Mouse (Mus musculus): Measurements from ENCODE around the gene Samd4b. TPM values are rescaled to one million over a fixed set of nuclear protein-coding genes. Genes with fewer than 3 reads are reported as not detected.

Gene Samd4b
- polyA plus RNA-seq, 1 experiment from 2014 or later, result 18.5 TPM

DNA sequence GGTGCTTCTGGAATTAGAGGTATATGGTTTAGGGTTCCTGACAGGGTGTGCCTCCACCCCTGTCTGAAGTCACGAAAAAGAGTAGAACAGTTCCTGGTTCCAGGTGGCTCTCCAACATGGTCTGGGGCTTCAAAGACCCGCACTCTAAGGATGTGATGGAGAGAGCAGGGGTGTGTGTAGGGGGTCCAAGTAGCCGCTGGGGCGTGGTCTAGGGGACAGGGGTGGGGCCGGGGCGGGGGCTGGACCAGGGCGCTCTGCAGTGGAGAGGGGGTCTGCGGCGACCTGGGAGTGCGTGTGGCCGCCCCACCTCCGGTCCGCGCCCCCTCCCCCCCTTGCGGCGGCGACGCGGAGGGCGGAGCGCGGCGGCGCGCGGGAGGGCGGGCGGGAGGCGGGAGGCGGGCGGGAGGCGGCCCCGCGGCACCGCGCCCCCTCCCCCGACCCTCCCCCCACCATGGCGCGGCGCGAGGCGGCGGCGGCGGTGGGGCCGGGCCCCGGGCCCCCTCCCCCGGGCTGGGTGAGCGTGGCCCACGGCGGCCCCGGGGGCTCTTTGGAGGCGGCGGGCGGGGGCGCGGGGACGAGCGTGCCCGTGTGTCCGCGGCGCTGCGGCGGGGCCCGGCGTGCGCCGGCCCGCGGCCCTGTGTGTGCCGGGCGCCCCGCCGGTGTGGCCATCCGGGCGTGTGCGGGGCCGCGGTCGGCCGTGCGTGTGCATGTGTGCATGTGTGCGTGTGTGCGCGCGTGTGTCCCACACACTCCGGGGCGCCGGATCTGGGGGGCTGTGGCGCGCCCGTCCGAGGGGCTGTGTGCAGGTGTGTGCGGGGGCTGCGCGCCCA, 146.2 kb downstream of the Samd4b start, which contains the start of gene Lrfn1:
TSS of gene Lrfn1 (plus strand) at position 450 of the 830 bp plus-strand sequence.
- under 1% methylated on average over 62 of the region's 97 CpGs for WGBS
- Histone ChIP-seq H3K4me1 (peaks cover 11% of the 10 kb centered on the region; the same call in 1 of the 2 replicates), H3K27me3 (replicated peaks) (no peaks in the 10 kb centered on the region), H3K4me3 (replicated peaks) (peak within 1 kb of the TSS; percentile 79), H3K9ac (peak within 1 kb of the TSS; percentile 85), H3K36me3 (no peaks in the 10 kb centered on the region), H3K9me3 (no peaks in the 10 kb centered on the region), H3K4me2 (peak within 1 kb of the TSS; percentile 97), H3K27ac (no peak within 1 kb of the TSS)
- ATAC-seq (ENCODE audit: insufficient read depth, low FRiP score, low read depth), result peak; percentile 61

DNA sequence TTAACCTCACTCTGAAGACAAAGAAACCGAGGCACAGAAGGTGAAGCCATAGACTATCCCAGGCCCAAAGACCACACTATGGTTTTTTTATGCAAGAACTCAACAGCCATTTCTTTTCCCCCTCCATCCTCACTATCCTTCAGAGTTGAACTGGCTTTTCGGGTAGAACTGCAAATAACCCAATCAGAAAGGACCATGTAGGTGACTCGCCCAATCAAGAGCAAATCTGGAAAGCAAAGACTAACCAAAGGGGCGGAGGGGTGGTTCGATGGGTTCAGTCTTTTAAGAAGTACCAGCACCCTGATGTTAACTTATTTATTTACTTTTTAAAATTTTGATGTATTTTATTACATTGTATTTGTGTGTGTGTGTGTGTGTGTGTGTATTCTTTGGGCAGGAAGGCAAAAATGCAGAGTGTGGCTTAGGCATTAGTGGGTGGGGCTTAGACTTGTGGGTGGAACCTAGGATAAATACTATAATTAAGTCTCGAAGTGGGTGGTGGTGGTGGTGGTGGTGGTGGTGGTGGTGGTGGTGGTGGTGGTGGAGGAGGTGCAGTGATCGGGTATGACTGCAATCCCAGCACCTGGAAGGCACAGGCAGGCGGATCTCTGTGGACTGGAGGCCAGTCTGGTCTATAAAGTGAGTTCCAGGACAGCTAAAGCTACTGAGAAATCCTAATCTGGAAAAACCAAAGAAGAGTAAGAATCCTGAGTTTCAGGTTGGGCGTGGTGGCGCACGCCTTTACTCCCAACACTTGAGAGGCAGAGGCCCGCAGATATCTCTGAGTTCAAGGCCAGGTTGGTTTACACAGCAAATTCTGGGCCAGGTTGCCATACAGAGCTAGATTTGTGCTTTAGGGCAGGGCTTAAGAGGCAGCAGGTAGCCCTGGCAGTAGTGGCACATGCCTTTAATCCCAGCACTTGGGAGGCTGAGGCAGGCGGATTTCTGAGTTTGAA, 149.8 kb downstream of the Samd4b start:
- Histone ChIP-seq H3K27ac (no peak overlapping the region), H3K4me3 (replicated peaks) (no peak overlapping the region), H3K36me3 (no peaks in the 10 kb centered on the region), H3K27me3 (replicated peaks) (no peaks in the 10 kb centered on the region), H3K9me3 (no peaks in the 10 kb centered on the region), H3K4me1 (peaks cover 9% of the 10 kb centered on the region; the same call in 1 of the 2 replicates), H3K9ac (no peak overlapping the region), H3K4me2 (no peak overlapping the region)
- no peak for ATAC-seq (ENCODE audit: insufficient read depth, low FRiP score, low read depth)
- 61% methylated on average over 13 of the region's 13 CpGs for WGBS

DNA sequence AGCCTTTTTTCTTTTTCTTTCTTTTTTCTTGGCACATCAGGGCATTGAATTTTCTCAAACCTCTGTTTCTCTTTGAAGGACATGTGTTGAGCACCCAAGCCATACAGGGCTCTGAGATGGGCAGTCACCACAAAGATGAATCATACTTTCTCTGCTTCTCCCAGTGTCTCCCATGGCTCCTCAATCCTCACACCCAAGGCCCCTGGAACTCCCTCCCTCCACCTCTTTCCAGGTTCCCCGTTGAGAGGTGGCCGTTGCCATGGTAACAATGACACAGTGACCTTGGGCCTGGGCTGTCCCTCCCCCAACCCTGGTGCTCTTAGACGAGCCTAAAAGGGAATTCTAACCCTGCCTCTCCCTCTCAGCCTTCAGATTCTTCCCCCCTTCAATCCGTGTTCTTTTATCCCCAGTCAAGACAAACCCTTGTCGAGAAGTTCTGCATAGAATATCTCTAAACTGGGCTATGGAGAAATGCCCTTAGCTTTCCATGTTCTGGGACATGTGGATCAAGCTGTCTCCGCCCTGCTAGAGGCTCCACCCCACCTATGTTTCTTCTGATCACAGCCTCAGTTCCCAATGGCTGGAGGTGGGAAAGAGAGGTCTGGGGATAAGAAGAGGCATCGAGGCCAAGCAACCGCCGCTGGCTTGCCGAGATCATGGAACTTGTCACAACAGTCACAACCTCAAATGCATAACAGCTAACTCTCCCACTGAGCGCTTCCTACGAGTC, 150.7 kb downstream of the Samd4b start:
- Histone ChIP-seq H3K4me1 (0 out of 2 replicates have a peak, but pooled peaks cover 5% of the 10 kb centered on the region), H3K4me3 (replicated peaks) (no peak overlapping the region), H3K27me3 (replicated peaks) (no peaks in the 10 kb centered on the region), H3K27ac (no peak overlapping the region), H3K4me2 (no peak overlapping the region), H3K9ac (no peak overlapping the region), H3K36me3 (no peaks in the 10 kb centered on the region), H3K9me3 (no peaks in the 10 kb centered on the region)
- 29% methylated on average over 12 of the region's 12 CpGs for WGBS
- no peak for ATAC-seq (ENCODE audit: insufficient read depth, low FRiP score, low read depth)

DNA sequence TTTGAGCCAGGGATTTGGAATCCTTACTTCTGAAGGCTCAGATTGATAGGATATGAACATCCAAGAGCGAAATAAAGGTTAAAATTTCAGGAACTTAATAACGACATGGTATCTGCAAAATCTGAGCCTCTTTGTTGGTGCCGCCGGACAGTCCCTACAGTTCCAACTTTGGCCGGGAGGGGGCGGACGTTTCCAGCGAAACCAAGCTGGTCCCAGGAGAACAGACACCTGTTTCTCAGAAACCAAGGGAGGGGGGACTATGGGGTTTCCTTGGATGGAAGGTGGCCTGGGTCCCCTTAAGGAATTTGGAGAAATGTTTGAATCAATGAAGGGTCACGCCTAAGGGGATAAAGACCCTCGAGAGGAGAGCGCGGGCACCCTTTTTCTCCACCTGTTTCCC, 151.5 kb downstream of the Samd4b start:
- 8% methylated on average over 12 of the region's 12 CpGs for WGBS
- Histone ChIP-seq H3K9ac (no peak overlapping the region), H3K27me3 (replicated peaks) (no peaks in the 10 kb centered on the region), H3K27ac (no peak overlapping the region), H3K36me3 (no peaks in the 10 kb centered on the region), H3K4me2 (no peak overlapping the region), H3K9me3 (no peaks in the 10 kb centered on the region), H3K4me3 (replicated peaks) (no peak overlapping the region), H3K4me1 (0 out of 2 replicates have a peak, but pooled peaks cover 3% of the 10 kb centered on the region)
- ATAC-seq (ENCODE audit: insufficient read depth, low FRiP score, low read depth), result no peak

DNA sequence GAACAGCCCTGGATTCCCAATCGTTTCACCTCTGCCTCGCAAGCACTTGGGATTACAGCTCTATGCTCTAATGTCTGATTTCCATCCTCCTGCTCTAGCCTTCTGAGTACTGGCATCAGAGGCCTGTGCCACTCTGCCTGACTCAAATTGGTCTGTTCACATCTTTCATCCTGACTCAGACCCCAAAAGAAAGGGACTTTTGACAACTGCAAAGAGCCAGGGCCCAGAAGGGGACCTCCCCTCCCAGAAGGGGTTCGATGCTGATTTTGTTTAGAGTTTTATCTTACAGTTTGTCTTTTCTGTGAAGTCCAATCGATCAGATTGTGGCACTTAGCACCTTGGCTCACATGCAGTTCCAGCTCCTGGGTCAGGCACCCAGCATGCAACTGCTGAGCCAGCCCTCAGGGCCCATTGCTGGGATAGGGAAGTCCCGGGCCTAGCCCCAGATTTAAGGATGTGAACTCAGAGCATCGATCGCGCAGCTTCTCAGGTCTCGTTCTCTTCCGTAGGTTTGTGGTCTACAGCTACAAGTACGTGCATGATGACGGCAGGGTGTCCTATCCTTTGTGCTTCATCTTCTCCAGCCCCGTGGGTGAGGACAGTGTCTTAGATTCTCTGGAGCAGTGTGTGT, 153.5 kb downstream of the Samd4b start:
- Histone ChIP-seq H3K4me3 (replicated peaks) (no peak overlapping the region), H3K4me2 (no peak overlapping the region), H3K9ac (no peak overlapping the region), H3K27ac (no peak overlapping the region), H3K27me3 (replicated peaks) (no peaks in the 10 kb centered on the region), H3K9me3 (no peaks in the 10 kb centered on the region), H3K36me3 (no peaks in the 10 kb centered on the region), H3K4me1 (no peaks in the 10 kb centered on the region)
- ATAC-seq (ENCODE audit: insufficient read depth, low FRiP score, low read depth), result no peak
- WGBS, result 78% methylated on average over 13 of the region's 13 CpGs

DNA sequence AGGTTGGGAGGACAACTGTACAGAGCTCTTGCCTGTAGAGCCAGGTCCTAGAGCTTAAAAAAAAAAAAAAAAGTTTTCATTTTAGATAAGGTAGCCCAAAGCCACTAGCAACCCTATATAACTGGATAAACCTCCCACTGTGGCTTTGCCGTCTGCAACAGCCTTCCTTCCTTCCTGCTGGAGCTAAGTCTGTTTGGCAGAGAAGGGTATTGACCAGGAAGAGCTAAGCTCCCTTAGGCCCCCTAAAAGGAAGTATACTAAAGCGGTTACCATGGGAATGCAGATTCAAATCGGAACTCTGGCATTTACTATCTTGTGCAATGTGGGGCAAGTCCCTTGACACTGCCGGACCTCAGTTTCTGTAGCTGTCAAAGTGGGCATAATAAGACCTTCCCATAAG, 155.3 kb downstream of the Samd4b start:
- Histone ChIP-seq H3K27me3 (replicated peaks) (no peaks in the 10 kb centered on the region), H3K4me3 (replicated peaks) (no peak overlapping the region), H3K27ac (peak overlapping the region; percentile 48; the same call in 1 of the 2 replicates), H3K9me3 (no peaks in the 10 kb centered on the region), H3K4me2 (no peak overlapping the region), H3K4me1 (no peaks in the 10 kb centered on the region), H3K36me3 (no peaks in the 10 kb centered on the region), H3K9ac (no peak overlapping the region)
- ATAC-seq (ENCODE audit: insufficient read depth, low FRiP score, low read depth), result peak; percentile 19; the same call in 1 of the 2 replicates
- whole genome bisulfite sequencing, result 41% methylated on average over 4 of the region's 4 CpGs

DNA sequence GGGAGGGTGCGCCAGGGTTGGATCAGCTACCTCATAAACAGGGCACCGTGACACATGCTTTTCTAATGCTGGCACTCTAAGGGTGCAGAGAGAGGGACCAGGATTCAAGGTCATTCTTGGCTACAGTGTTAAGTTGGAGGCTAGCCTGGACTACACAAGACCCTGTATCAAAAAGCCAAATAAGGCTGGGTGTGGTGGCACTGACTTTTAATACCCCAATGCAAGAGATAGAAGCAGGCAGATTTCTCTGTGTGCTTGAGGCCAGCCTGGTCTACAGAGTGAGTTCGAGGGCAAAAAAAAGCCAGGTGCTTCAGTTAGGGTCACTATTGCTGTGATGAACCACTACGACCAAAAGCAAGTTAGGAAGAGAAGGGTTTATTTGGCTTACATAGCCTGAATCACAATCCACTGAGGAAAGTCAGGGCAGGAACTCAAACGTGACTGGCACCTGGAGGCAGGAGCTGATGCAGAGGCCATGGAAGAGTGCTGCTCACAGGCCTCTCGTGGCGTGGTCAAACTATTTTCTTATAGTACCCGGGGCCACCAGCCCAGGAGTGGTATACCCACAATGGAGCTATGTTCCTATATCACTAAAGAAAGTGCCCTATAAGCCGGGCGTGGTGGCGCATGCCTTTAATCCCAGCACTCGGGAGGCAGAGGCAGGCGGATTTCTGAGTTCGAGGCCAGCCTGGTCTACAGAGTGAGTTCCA, 156.0 kb downstream of the Samd4b start:
- peaks cover 5% of the 10 kb centered on the region; the same call in 1 of the 2 replicates for H3K4me1 ChIP-seq
- ATAC-seq (ENCODE audit: insufficient read depth, low FRiP score, low read depth), result no peak
- H3K4me2 ChIP-seq, result no peak overlapping the region
- H3K9me3 ChIP-seq, result no peaks in the 10 kb centered on the region
- WGBS, result 85% methylated on average over 14 of the region's 14 CpGs
- H3K36me3 ChIP-seq, result no peaks in the 10 kb centered on the region
- H3K27me3 ChIP-seq (replicated peaks), result no peaks in the 10 kb centered on the region
- H3K27ac ChIP-seq, result peak overlapping the region; percentile 35; the same call in 1 of the 2 replicates
- H3K4me3 ChIP-seq (replicated peaks), result no peak overlapping the region
- no peak overlapping the region for H3K9ac ChIP-seq

DNA sequence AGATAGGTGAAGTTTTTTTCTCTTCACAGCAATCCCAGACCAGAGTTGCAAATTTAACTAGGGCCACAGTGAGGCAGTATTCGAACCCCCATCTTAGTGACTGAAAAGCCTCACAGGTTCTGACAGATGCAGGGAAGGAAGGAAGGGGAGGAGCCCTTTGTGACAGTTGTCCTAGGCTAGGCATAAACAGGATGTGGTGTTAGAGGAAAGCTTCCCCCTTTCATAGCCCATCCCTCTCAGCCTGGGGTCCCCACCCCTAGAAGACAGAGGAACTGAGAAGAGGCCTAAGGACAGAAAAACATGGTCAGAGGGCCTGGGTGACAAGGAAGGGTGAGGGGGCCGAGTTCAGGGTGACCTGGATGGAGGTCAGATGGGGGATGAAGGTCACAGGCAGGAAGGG, 157.2 kb downstream of the Samd4b start:
- 0 out of 2 replicates have a peak overlapping the region, but pooled peaks have one; percentile 8 for H3K4me2 ChIP-seq

DNA sequence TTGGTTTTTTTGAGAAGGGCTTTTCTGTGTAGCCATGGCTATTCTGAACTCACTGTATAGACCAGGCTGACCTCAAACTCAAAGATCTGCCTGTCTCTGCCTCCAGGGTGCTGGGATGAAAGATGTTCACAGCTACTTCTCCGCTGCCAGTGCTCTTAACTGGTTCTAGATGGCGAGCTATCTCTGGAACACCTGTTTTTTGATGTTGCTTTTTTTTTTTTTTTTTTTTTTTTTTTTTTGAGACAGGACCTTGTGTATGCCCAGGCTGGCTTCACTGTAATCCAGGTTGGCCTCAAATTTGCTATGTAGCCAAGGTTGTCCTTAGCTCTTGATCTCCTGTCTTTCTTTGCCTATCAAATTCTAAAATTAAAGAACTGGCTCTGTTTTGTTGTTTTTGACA, 159.2 kb downstream of the Samd4b start:
- no peak overlapping the region for H3K27ac ChIP-seq
- peaks cover 16% of the 10 kb centered on the region for H3K4me1 ChIP-seq
- WGBS, result 74% methylated on average over 2 of the region's 2 CpGs
- no peak for ATAC-seq (ENCODE audit: insufficient read depth, low FRiP score, low read depth)
- no peaks in the 10 kb centered on the region for H3K36me3 ChIP-seq
- no peaks in the 10 kb centered on the region for H3K27me3 ChIP-seq (replicated peaks)
- no peaks in the 10 kb centered on the region for H3K9me3 ChIP-seq
- H3K9ac ChIP-seq, result no peak overlapping the region
- H3K4me3 ChIP-seq (replicated peaks), result no peak overlapping the region
- no peak overlapping the region for H3K4me2 ChIP-seq

More for the DNA sequence above, 157.2 kb downstream of the Samd4b start:
- H3K4me1 ChIP-seq, result peaks cover 5% of the 10 kb centered on the region; the same call in 1 of the 2 replicates
- H3K4me3 ChIP-seq (replicated peaks), result no peak overlapping the region
- no peaks in the 10 kb centered on the region for H3K27me3 ChIP-seq (replicated peaks)
- no peak overlapping the region for H3K9ac ChIP-seq
- no peak for ATAC-seq (ENCODE audit: insufficient read depth, low FRiP score, low read depth)
- no peak overlapping the region for H3K27ac ChIP-seq
- H3K9me3 ChIP-seq, result no peaks in the 10 kb centered on the region
- no peaks in the 10 kb centered on the region for H3K36me3 ChIP-seq
- 40% methylated on average over 2 of the region's 2 CpGs for WGBS

DNA sequence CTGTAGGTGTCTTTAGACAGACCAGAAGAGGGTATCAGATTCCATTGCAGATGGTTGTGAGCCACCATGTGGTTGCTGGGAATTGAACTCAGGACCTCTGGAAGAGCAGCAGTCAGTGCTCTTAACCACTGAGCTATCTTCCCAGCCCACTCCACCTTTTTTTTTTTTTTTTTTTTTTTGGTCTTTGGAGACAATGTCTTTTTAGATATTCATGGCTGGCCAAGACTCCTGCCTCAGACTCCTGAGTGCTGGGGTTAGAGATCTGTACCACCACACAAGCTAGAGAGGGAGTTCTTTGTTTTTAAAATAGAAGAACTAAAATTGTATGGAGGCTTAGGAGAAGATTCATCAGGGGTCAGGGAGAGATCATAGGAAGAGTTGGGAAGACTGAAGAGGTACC, 160.0 kb downstream of the Samd4b start:
- Histone ChIP-seq H3K4me3 (replicated peaks) (no peak overlapping the region), H3K9ac (no peak overlapping the region), H3K27me3 (replicated peaks) (no peaks in the 10 kb centered on the region), H3K36me3 (no peaks in the 10 kb centered on the region), H3K4me2 (no peak overlapping the region), H3K27ac (no peak overlapping the region), H3K9me3 (no peaks in the 10 kb centered on the region), H3K4me1 (peaks cover 24% of the 10 kb centered on the region)
- no peak for ATAC-seq (ENCODE audit: insufficient read depth, low FRiP score, low read depth)
